Mouse (Mus musculus): ENCODE results near the gene Zfyve9. TPM values are rescaled to one million over a fixed set of nuclear protein-coding genes. Genes with fewer than 3 reads are reported as not detected.

Zfyve9 gene
- polyA plus RNA-seq, 1 experiment = 8.2 TPM

DNA sequence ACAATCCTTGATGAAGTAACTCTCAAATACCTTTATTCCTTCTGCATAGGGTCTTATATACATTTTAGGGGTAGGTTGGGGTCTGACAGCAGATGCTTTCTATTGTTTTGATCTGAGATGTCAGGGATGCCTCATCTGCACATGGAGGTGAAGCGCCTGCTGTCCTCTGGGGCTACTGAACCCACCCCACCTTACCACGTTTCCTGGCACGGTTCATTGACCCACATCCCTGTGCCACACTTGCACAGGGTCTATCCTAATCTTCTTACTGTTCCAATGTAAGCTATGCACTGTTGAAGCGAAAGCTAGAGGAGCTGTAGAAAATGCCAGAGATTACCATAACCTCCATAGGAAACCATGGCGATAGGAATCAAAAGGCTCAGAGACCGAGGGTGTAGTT lies 31.0 kb upstream of the Zfyve9 start:
- Histone ChIP-seq H3ac (ENCODE audit: control insufficient read depth, insufficient read length) (no peak overlapping the region), H3K4me3 (no peak overlapping the region), H3K27me3 (ENCODE audit: control insufficient read depth, insufficient read depth, insufficient read length) (no peaks in the 10 kb centered on the region), H3K79me2 (ENCODE audit: control insufficient read depth, insufficient read depth) (no peaks in the 10 kb centered on the region), H3K4me2 (ENCODE audit: low read depth) (no peak overlapping the region), H3K36me3 (ENCODE audit: control insufficient read depth, insufficient read depth) (peaks cover 8% of the 10 kb centered on the region)
- TF ChIP-seq POLR2AphosphoS2 (IDR thresholded peaks at IDR 0.05; ENCODE audit: insufficient read length, low read depth) = peak; percentile 64
- no peak for TF ChIP-seq E2F4 (IDR thresholded peaks at IDR 0.05; ENCODE audit: insufficient read depth)

DNA sequence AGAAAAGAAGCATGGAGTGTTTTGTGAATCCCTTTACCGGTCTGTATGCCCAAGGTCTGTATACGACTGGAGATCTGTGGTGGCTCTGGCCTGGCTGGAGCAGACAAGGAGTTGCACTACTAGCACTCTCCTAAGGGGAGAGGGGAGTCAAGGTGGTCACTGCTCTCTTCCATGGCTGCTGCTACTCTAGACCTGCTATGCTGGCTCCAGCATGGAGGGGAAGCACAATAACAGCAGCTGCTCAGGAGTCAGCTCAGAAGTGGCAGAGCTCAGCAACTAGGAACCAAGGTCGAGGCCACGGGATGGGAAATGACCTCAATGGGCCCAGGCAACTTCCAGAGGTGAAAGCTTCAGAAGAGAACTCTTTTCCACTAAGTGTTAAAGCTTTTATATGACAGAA lies 30.5 kb upstream of the Zfyve9 start:
- Histone ChIP-seq H3ac (ENCODE audit: control insufficient read depth, insufficient read length) (no peak overlapping the region), H3K27me3 (ENCODE audit: control insufficient read depth, insufficient read depth, insufficient read length) (no peaks in the 10 kb centered on the region), H3K36me3 (ENCODE audit: control insufficient read depth, insufficient read depth) (peaks cover 8% of the 10 kb centered on the region), H3K4me3 (no peak overlapping the region), H3K79me2 (ENCODE audit: control insufficient read depth, insufficient read depth) (no peaks in the 10 kb centered on the region), H3K4me2 (ENCODE audit: low read depth) (no peak overlapping the region)
- no peak for TF ChIP-seq USF1 (IDR thresholded peaks at IDR 0.05; ENCODE audit: low read depth)
- TF ChIP-seq POLR2AphosphoS2 (IDR thresholded peaks at IDR 0.05; ENCODE audit: insufficient read length, low read depth) = peak; percentile 65

DNA sequence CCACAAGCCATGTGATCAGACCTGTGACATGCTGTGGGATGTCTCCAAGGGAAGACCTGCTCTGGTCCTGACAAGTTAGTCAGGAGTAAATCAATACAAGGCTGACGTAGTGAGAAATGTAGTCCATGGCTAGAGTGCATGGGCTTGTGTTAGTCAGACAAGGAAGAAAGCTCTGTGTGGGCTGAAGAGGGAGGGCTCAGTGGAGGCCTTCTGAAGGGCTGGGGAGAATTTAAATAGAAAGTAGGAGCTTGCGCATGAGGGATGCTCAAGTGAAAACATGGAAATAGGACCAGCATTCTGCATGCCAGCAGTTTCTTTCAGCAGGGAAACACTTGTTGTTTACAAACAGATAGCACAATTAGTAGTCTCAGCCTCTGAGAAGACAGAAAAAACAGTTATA lies 22.9 kb upstream of the Zfyve9 start:
- no peaks in the 10 kb centered on the region for H3K27me3 ChIP-seq (ENCODE audit: control insufficient read depth, insufficient read depth, insufficient read length)
- no peak overlapping the region for H3K4me3 ChIP-seq
- H3ac ChIP-seq (ENCODE audit: control insufficient read depth, insufficient read length) = no peak overlapping the region
- TF ChIP-seq TCF12 (IDR thresholded peaks at IDR 0.05; ENCODE audit: insufficient read depth, poor library complexity, severe bottlenecking) (no peak), MAX (IDR thresholded peaks at IDR 0.05; ENCODE audit: low read depth) (no peak), MYOD1 (IDR thresholded peaks at IDR 0.05; ENCODE audit: control insufficient read depth in 1 of 3, insufficient read length in 2 of 3, low read depth in 2 of 3) (no peak), POLR2AphosphoS2 (IDR thresholded peaks at IDR 0.05; ENCODE audit: insufficient read length, low read depth) (no peak), USF1 (IDR thresholded peaks at IDR 0.05; ENCODE audit: low read depth) (no peak), SRF (IDR thresholded peaks at IDR 0.05; ENCODE audit: control insufficient read depth, insufficient read length, low read depth) (no peak), MYOG (IDR thresholded peaks at IDR 0.05; ENCODE audit: control insufficient read depth in 1 of 3, insufficient read depth in 1 of 3, insufficient read length in 2 of 3, low read depth in 2 of 3) (no peak), REST (IDR thresholded peaks at IDR 0.05; ENCODE audit: insufficient read depth, insufficient read length) (no peak), E2F4 (IDR thresholded peaks at IDR 0.05; ENCODE audit: insufficient read depth) (no peak), TCF3 (IDR thresholded peaks at IDR 0.05; ENCODE audit: insufficient read length, low read depth) (no peak), POLR2A (IDR thresholded peaks at IDR 0.05; ENCODE audit: insufficient read length, low read depth) (no peak), CEBPB (IDR thresholded peaks at IDR 0.05; ENCODE audit: insufficient read depth, poor library complexity, severe bottlenecking) (no peak)
- H3K4me2 ChIP-seq (ENCODE audit: low read depth) = no peak overlapping the region
- H3K79me2 ChIP-seq (ENCODE audit: control insufficient read depth, insufficient read depth) = no peaks in the 10 kb centered on the region
- no peaks in the 10 kb centered on the region for H3K36me3 ChIP-seq (ENCODE audit: control insufficient read depth, insufficient read depth)

DNA sequence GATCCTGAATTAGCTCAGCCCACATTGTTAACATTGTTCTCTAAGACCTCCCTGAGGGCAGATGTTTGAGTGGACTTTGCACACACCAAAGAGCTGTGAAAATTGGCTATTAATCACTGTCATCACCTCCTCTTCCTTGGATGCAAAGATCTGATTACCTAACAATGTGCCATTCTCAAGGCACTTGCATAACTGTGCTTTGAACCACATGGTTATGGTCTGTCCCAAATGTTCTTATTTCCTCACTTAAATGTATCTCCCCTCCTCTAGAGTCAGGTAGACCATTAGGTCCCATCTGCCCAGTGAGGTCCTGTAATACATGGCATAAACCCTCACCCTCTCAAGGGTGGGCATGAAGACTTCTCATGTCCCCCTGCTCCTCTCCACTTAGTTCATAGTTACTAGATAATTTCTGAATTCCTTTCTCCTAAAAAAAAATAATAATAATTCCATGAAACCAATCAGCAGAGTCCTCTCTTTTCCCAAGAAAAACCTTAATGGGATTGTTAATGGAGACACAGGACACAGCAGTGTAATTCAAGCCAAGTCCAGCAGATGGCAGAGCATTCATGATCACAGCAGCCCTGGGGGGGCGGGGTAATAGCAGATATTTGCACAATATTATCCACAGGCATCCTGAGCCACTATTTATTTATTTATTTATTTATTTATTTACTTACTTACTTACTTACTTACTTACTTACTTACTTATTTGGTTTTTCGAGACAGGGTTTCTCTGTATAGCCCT lies 17.7 kb upstream of the Zfyve9 start:
- H3K36me3 ChIP-seq (ENCODE audit: control insufficient read depth, insufficient read depth) = no peaks in the 10 kb centered on the region
- H3K4me3 ChIP-seq = no peak overlapping the region
- H3ac ChIP-seq (ENCODE audit: control insufficient read depth, insufficient read length) = no peak overlapping the region
- no peaks in the 10 kb centered on the region for H3K27me3 ChIP-seq (ENCODE audit: control insufficient read depth, insufficient read depth, insufficient read length)
- TF ChIP-seq REST (IDR thresholded peaks at IDR 0.05; ENCODE audit: insufficient read depth, insufficient read length) (no peak), MYOG (IDR thresholded peaks at IDR 0.05; ENCODE audit: control insufficient read depth in 1 of 3, insufficient read depth in 1 of 3, insufficient read length in 2 of 3, low read depth in 2 of 3) (no peak), MYOD1 (IDR thresholded peaks at IDR 0.05; ENCODE audit: control insufficient read depth in 1 of 3, insufficient read length in 2 of 3, low read depth in 2 of 3) (no peak), POLR2AphosphoS2 (IDR thresholded peaks at IDR 0.05; ENCODE audit: insufficient read length, low read depth) (no peak), TCF12 (IDR thresholded peaks at IDR 0.05; ENCODE audit: insufficient read depth, poor library complexity, severe bottlenecking) (no peak), POLR2A (IDR thresholded peaks at IDR 0.05; ENCODE audit: insufficient read length, low read depth) (no peak), CEBPB (IDR thresholded peaks at IDR 0.05; ENCODE audit: insufficient read depth, poor library complexity, severe bottlenecking) (no peak), E2F4 (IDR thresholded peaks at IDR 0.05; ENCODE audit: insufficient read depth) (no peak), TCF3 (IDR thresholded peaks at IDR 0.05; ENCODE audit: insufficient read length, low read depth) (no peak), USF1 (IDR thresholded peaks at IDR 0.05; ENCODE audit: low read depth) (no peak), SRF (IDR thresholded peaks at IDR 0.05; ENCODE audit: control insufficient read depth, insufficient read length, low read depth) (no peak), MAX (IDR thresholded peaks at IDR 0.05; ENCODE audit: low read depth) (no peak)
- no peaks in the 10 kb centered on the region for H3K79me2 ChIP-seq (ENCODE audit: control insufficient read depth, insufficient read depth)
- no peak overlapping the region for H3K4me2 ChIP-seq (ENCODE audit: low read depth)

DNA sequence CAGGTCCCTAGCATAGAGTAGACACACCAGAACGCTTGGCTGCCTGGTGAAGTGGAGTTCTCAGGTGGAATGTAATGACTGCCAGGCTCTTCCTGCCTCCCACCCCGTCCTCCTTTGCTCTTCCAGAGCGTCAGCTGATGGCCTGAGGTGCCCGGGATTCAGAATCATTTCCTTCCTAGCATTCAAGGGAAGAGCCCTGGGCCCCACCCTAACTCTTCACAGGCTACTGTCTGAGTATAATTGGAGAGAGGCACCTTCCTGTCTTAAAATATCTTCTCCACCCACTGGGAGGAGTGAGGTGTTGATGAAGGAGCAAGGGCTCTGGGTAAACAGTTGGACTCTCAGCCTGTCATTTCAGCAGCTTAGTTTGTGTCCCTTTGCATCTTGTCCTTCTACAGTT lies 16.1 kb upstream of the Zfyve9 start:
- H3K4me3 ChIP-seq = no peak overlapping the region
- no peak for TF ChIP-seq TCF3 (IDR thresholded peaks at IDR 0.05; ENCODE audit: insufficient read length, low read depth)
- TF ChIP-seq TCF12 (IDR thresholded peaks at IDR 0.05; ENCODE audit: insufficient read depth, poor library complexity, severe bottlenecking) = no peak
- no peak for TF ChIP-seq POLR2AphosphoS2 (IDR thresholded peaks at IDR 0.05; ENCODE audit: insufficient read length, low read depth)
- no peak for TF ChIP-seq USF1 (IDR thresholded peaks at IDR 0.05; ENCODE audit: low read depth)
- TF ChIP-seq E2F4 (IDR thresholded peaks at IDR 0.05; ENCODE audit: insufficient read depth) = no peak
- TF ChIP-seq MAX (IDR thresholded peaks at IDR 0.05; ENCODE audit: low read depth) = no peak
- TF ChIP-seq REST (IDR thresholded peaks at IDR 0.05; ENCODE audit: insufficient read depth, insufficient read length) = no peak
- no peak for TF ChIP-seq MYOD1 (IDR thresholded peaks at IDR 0.05; ENCODE audit: control insufficient read depth in 1 of 3, insufficient read length in 2 of 3, low read depth in 2 of 3)
- TF ChIP-seq CEBPB (IDR thresholded peaks at IDR 0.05; ENCODE audit: insufficient read depth, poor library complexity, severe bottlenecking) = no peak
- TF ChIP-seq MYOG (IDR thresholded peaks at IDR 0.05; ENCODE audit: control insufficient read depth in 1 of 3, insufficient read depth in 1 of 3, insufficient read length in 2 of 3, low read depth in 2 of 3) = no peak
- no peak for TF ChIP-seq SRF (IDR thresholded peaks at IDR 0.05; ENCODE audit: control insufficient read depth, insufficient read length, low read depth)
- TF ChIP-seq POLR2A (IDR thresholded peaks at IDR 0.05; ENCODE audit: insufficient read length, low read depth) = no peak
- no peaks in the 10 kb centered on the region for H3K27me3 ChIP-seq (ENCODE audit: control insufficient read depth, insufficient read depth, insufficient read length)
- no peak overlapping the region for H3K4me2 ChIP-seq (ENCODE audit: low read depth)
- H3ac ChIP-seq (ENCODE audit: control insufficient read depth, insufficient read length) = no peak overlapping the region
- H3K36me3 ChIP-seq (ENCODE audit: control insufficient read depth, insufficient read depth) = no peaks in the 10 kb centered on the region
- H3K79me2 ChIP-seq (ENCODE audit: control insufficient read depth, insufficient read depth) = no peaks in the 10 kb centered on the region

All from myocyte (in vitro differentiated cells).